Comparison of ENCODE assay signal across 24 mouse cellular contexts in genomic region chr11:99208105-99208669, GRCm38 (mm10). TPM values are rescaled to one million over a fixed set of nuclear protein-coding genes. Genes with fewer than 3 reads are reported as not detected.
A peak's percentile ranks its signal among the peaks of the same experiment; 100 is the strongest.
DNase-seq lines count a peak whose midpoint lies in the region; ATAC-seq and TF ChIP-seq lines count a peak whose summit lies in the region.
"Had no signal": no experiment of that assay in that cellular context is flagged by ENCODE, and none has a peak within 500 bp of the region (broad histone marks: within the 10 kb centered on the region; RNA-seq: fewer than 3 reads in every experiment).

No protein-coding gene starts in this region.

- H3K36me3 ChIP-seq in heart, embryonic 12.5 days = peaks cover 35% of the 10 kb centered on the region

- peak; percentile 33 to 52 for DNase-seq in heart, adult 18-20 months
- no peak for DNase-seq in heart, postnatal 25 days (ENCODE audit: low spot score)
- peak; percentile 4 for DNase-seq in brain, embryonic 14.5 days (ENCODE audit: low read depth)
- peak; percentile 19 for DNase-seq in heart, postnatal 4 days
- no peak for DNase-seq in spleen, postnatal 36 days (ENCODE audit: low spot score in 2 of 2)
- DNase-seq: adrenal gland, adult 2 months; B cell, adult 2 months; cerebellum, adult 8-10 months; gastrocnemius, adult 2 months; kidney, adult 2 months; kidney, postnatal 10 days; right cerebral cortex, postnatal 25 days; thymus, adult 2 months had no signal

- H3K27me3 ChIP-seq in heart, embryonic 12.5 days (replicated peaks) = no peaks in the 10 kb centered on the region
- H3K27me3 ChIP-seq: limb, embryonic 15.5 days; liver, embryonic 15.5 days had no signal

- no peak overlapping the region for H3K9ac ChIP-seq in heart, embryonic 12.5 days
- H3K9ac ChIP-seq: limb, embryonic 15.5 days; liver, embryonic 15.5 days had no signal

- no peak for TF ChIP-seq POLR2A in brain, embryonic 14.5 days (IDR thresholded peaks at IDR 0.05; ENCODE audit: borderline replicate concordance, extremely low read depth, insufficient read depth, insufficient read length, poor library complexity, severe bottlenecking)

- H3K27ac ChIP-seq in heart, embryonic 12.5 days (ENCODE audit: poor library complexity, severe bottlenecking) = peak overlapping the region; percentile 76
- H3K27ac ChIP-seq: gastrocnemius, adult 2 months; limb, embryonic 15.5 days had no signal

- intact Hi-C loops in heart, postnatal 25 days (cut with DNase I) = loop anchor here (5.0 kb wide), 1 partner anchor 84 kb away; no protein-coding TSS in a partner anchor

- H3K4me3 ChIP-seq in heart, embryonic 12.5 days = no peak overlapping the region
- H3K4me3 ChIP-seq: gastrocnemius, adult 2 months; limb, embryonic 15.5 days; liver, embryonic 15.5 days had no signal

- 31% methylated on average over 8 of the region's 8 CpGs for WGBS in heart, embryonic 12.5 days

- H3K4me1 ChIP-seq in heart, embryonic 12.5 days (replicated peaks) = peaks cover 32% of the 10 kb centered on the region
- H3K4me1 ChIP-seq: limb, embryonic 15.5 days had no signal

- no peak overlapping the region; the same call in 1 of the 2 replicates for H3K4me2 ChIP-seq in heart, embryonic 12.5 days
- H3K4me2 ChIP-seq: limb, embryonic 15.5 days; liver, embryonic 15.5 days; midbrain, embryonic 11.5 days had no signal

- no peak for TF ChIP-seq CTCF in brain, embryonic 14.5 days (IDR thresholded peaks at IDR 0.05; ENCODE audit: borderline replicate concordance, extremely low read depth, insufficient read depth, insufficient read length)

- no peaks in the 10 kb centered on the region for H3K9me3 ChIP-seq in heart, embryonic 12.5 days (replicated peaks)
- H3K9me3 ChIP-seq: limb, embryonic 15.5 days; liver, embryonic 15.5 days had no signal

- ATAC-seq in heart, embryonic 12.5 days (ENCODE audit: insufficient number of reproducible peaks, low FRiP score) = no peak
- no peak for ATAC-seq in erythroid progenitor cell, adult 5-6 weeks (replicated peaks; ENCODE audit: low FRiP score, poor library complexity, severe bottlenecking)

RNA-seq across cellular contexts. Expression of gene Smarce1, which starts 22.6 kb away (rescaled TPM):
- total RNA-seq in heart, adult 18-20 months (2021) = 10 to 100 TPM; 42.0 to 46.3 TPM
- total RNA-seq in heart, postnatal 25 days (2021) = 10 to 100 TPM; 46.0 to 51.8 TPM
- polyA plus RNA-seq in brain, embryonic 14.5 days (2012; rRNA removed) = 162 and 270 TPM in 2 replicates
- polyA plus RNA-seq in heart, embryonic 12.5 days (2016; fragmentation: Nextera tagmentation; extraction: Ambion mirVana) = 178 and 181 TPM in 2 replicates
- 10 to 100 TPM; 92.8 to 99.8 TPM for total RNA-seq in heart, postnatal 4 days (2021)
- 70.0 and 96.9 TPM in 2 replicates for total RNA-seq in erythroid progenitor cell, adult 5-6 weeks (2015; ENCODE audit: low replicate concordance)
- 122 and 232 TPM in 2 replicates for total RNA-seq in erythroid progenitor cell, adult 5-6 weeks (2017; ENCODE audit: low replicate concordance)

RNA-seq across cellular contexts. Expression of gene Krt222, which starts 35.7 kb away (rescaled TPM):
- 10 to 100 TPM; 27.8 to 33.0 TPM for total RNA-seq in heart, adult 18-20 months (2021)
- 10 to 100 TPM; 32.6 to 39.1 TPM for total RNA-seq in heart, postnatal 25 days (2021)
- polyA plus RNA-seq in brain, embryonic 14.5 days (2012; rRNA removed) = 1.4 and 2.9 TPM in 2 replicates
- 1.6 TPM in 2 replicates for polyA plus RNA-seq in heart, embryonic 12.5 days (2016; fragmentation: Nextera tagmentation; extraction: Ambion mirVana)
- total RNA-seq in heart, postnatal 4 days (2021) = 1 to 10 TPM; 7.5 to 8.2 TPM
- not detected in 2 replicates for total RNA-seq in erythroid progenitor cell, adult 5-6 weeks (2015; ENCODE audit: low replicate concordance)
- total RNA-seq in erythroid progenitor cell, adult 5-6 weeks (2017; ENCODE audit: low replicate concordance) = not detected in 2 replicates
- total RNA-seq: common myeloid progenitor, adult 5-6 weeks; hematopoietic stem cell, adult 5-6 weeks had no signal

RNA-seq across cellular contexts. Expression of gene Ccr7, which starts 53.3 kb away (rescaled TPM):
- 1 to 10 TPM in 1 of 2 experiments, under 1 TPM in 1; 0.30 to 2.8 TPM for total RNA-seq in heart, adult 18-20 months (2021)
- total RNA-seq in heart, postnatal 25 days (2021) = under 1 TPM; 0.29 to 0.64 TPM
- polyA plus RNA-seq in brain, embryonic 14.5 days (2012; rRNA removed) = 0.07 TPM in 1 of 2 replicates, not detected in the other
- 0.08 TPM in 1 of 2 replicates, not detected in the other for polyA plus RNA-seq in heart, embryonic 12.5 days (2016; fragmentation: Nextera tagmentation; extraction: Ambion mirVana)
- total RNA-seq in heart, postnatal 4 days (2021) = under 1 TPM; 0.56 to 0.67 TPM
- total RNA-seq in erythroid progenitor cell, adult 5-6 weeks (2015; ENCODE audit: low replicate concordance) = 1.4 and 8.0 TPM in 2 replicates
- total RNA-seq in erythroid progenitor cell, adult 5-6 weeks (2017; ENCODE audit: low replicate concordance) = 1.3 and 2.0 TPM in 2 replicates
- total RNA-seq: common myeloid progenitor, adult 5-6 weeks; gastrocnemius, adult 2 months; layer of hippocampus, adult 18-20 months; layer of hippocampus, postnatal 25 days; left cerebral cortex, postnatal 14 days had no signal
- polyA plus RNA-seq: midbrain, embryonic 11.5 days; neural tube, embryonic 14.5 days had no signal

Comparison
In these comparisons a context has a peak if more than half of its experiments do, and no peak if none do; other contexts are left out.
1. DNase-seq: peak in heart, adult 18-20 months (2 of 2), brain, embryonic 14.5 days (single experiment) and heart, postnatal 4 days (single experiment); none in heart, postnatal 25 days (single experiment) and spleen, postnatal 36 days (0 of 2).
2. RNA of gene Krt222, which starts 35.7 kb away (total RNA-seq): 32.6 to 39.1 TPM in heart, postnatal 25 days, 27.8 to 33.0 TPM in heart, adult 18-20 months and 7.5 to 8.2 TPM in heart, postnatal 4 days; not detected in erythroid progenitor cell, adult 5-6 weeks; every median in the first group is over 4 times any median in the second.